Mouse (Mus musculus): ENCODE data around the gene Endov. TPM values are rescaled to one million over a fixed set of nuclear protein-coding genes. Genes with fewer than 3 reads are reported as not detected.

Gene Endov
- polyA plus RNA-seq, 1 experiment from 2014 or later: 17.3 TPM

- H3K27me3 ChIP-seq: peaks cover 14% of the 10 kb centered on the region
- peak overlapping the region; percentile 94 for H3K27ac ChIP-seq (replicated peaks)
- ATAC-seq (ENCODE audit: low read depth): peak; percentile 75
- H3K36me3 ChIP-seq: no peaks in the 10 kb centered on the region
- peak overlapping the region; percentile 30 for H3K4me2 ChIP-seq
- peaks cover 58% of the 10 kb centered on the region for H3K4me1 ChIP-seq (replicated peaks)
- no peak overlapping the region for H3K4me3 ChIP-seq
- peak overlapping the region; percentile 60 for H3K9ac ChIP-seq
- 7% methylated on average over 9 of the region's 9 CpGs for WGBS
- H3K9me3 ChIP-seq: no peaks in the 10 kb centered on the region
These were observed 67.9 kb downstream of the Endov start for GRCm38 (mm10) chr11:119558870-119559610.

Other genes starting within 250 kb of the Endov start
- 58.0 and 62.5 TPM in 2 replicates for gene Gaa, start 223.5 kb upstream of the Endov start, polyA plus RNA-seq (2015; fragmentation: Nextera tagmentation; extraction: Ambion mirVana)
- 260 and 263 TPM in 2 replicates for gene Eif4a3, start 191.3 kb upstream of the Endov start, polyA plus RNA-seq (2015; fragmentation: Nextera tagmentation; extraction: Ambion mirVana)
- gene Card14, start 183.6 kb upstream of the Endov start, polyA plus RNA-seq (2015; fragmentation: Nextera tagmentation; extraction: Ambion mirVana): 0.17 and 0.23 TPM in 2 replicates
- gene Sgsh, start 135.8 kb upstream of the Endov start, polyA plus RNA-seq (2015; fragmentation: Nextera tagmentation; extraction: Ambion mirVana): 5.6 and 5.7 TPM in 2 replicates
- gene Slc26a11, start 135.8 kb upstream of the Endov start, polyA plus RNA-seq (2015; fragmentation: Nextera tagmentation; extraction: Ambion mirVana): 4.3 and 5.3 TPM in 2 replicates
- 0.98 and 1.6 TPM in 2 replicates for gene Rnf213, start 98.2 kb upstream of the Endov start, polyA plus RNA-seq (2015; fragmentation: Nextera tagmentation; extraction: Ambion mirVana)
- gene Nptx1, start 56.4 kb downstream of the Endov start, polyA plus RNA-seq (2015; fragmentation: Nextera tagmentation; extraction: Ambion mirVana): 15.3 and 18.8 TPM in 2 replicates
- 9.6 and 11.1 TPM in 2 replicates for gene Rptor, start 111.6 kb downstream of the Endov start, polyA plus RNA-seq (2015; fragmentation: Nextera tagmentation; extraction: Ambion mirVana)